Mouse (Mus musculus) liver, adult (tissue): Measurements from ENCODE around the gene H2-Ab1.

Experiments used
- GATA4 ChIP-seq: IDR thresholded peaks from 2 replicates; pipeline ENCODE4 v1.6.1; 2014; ENCODE audit warnings: mild to moderate bottlenecking, low read length; ENCODE audit not compliant: insufficient replicate concordance

The H2-Ab1 gene

GRCm38 (mm10) chr17:34238706-34239105 is 18.8 kb upstream of the H2-Ab1 start, which contains the start of gene H2-Ob:
Gene H2-Ob, plus strand, starts transcription at chr17:34238903.
- TF ChIP-seq GATA4 = no peak

DNA sequence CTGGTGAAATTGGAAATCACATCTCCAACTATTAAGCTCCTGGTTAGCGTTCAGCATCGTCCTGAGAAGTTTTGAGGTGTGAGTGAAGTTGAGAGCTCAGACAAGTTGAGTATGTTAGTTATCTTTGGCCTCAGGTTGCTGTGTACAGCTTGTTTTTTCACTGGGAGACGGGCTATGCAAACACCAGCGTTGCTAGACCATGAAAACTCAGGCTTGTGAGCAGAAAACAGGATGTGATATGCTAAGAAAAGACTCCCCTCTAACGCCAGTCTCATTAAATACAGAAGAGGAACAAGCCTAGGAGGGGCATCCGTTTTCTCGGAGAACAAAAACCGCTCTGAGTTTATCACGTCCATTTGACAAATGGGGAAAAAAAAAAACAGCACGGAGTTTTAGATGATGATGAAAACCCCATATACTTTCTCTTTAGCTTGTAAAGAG is 17.9 kb upstream of the H2-Ab1 start:
- TF ChIP-seq GATA4 = no peak

- no peak for TF ChIP-seq GATA4
These were observed 17.1 kb upstream of the H2-Ab1 start for GRCm38 (mm10) chr17:34240366-34240765.

DNA sequence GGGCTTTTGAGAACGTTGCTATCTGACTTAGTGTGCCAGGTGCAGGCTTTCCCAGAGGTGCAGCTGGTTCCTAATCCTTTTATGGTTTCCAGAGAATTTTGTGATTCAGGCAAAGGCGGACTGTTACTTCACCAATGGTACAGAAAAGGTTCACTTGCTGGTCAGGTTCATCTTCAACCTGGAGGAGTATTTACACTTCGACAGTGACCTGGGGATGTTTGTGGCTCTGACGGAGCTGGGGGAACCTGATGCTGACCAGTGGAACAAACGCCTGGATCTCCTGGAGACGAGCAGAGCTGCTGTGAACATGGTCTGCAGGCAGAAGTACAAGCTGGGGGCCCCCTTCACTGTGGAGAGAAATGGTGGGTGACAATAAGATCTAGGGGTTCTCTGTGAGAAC is 16.6 kb upstream of the H2-Ab1 start:
- TF ChIP-seq GATA4 = no peak

DNA sequence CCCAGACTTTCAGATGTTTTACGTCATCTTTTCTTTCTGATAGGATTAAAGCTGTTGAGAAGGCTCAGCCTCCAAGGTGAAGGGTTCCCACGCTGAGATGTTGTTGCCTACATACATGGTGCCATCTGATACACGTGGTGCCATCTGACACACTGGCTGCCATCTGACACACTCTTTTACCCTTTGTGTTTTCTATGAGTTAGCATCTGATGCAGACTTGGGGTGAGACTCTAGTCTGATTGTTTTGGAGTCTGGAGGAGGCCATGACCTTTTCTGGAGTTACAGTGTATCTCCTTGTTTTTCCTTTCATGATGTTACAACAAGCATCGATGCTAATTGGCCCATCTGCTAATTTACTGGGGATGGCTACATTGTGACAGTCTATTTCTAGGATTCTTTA is 12.8 kb upstream of the H2-Ab1 start:
- no peak for TF ChIP-seq GATA4

DNA sequence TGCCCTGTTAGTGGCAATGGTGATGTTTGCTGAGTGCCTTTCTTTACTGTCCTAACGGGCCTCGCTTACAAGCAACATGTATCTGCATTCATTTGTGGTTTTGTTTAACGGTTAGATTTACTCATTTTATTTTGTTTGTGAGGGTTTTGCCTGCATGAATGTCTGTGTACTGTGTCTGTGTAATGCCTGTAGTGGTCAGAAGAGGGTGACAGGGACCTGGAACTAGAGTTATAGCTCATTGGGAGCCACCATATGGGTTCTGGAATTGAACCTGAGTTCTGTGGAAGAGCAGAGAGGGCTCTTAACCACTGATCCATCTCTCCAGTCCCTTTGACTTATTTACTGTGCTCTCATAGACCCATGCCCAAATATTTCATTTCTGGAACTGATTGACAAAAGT is 10.4 kb upstream of the H2-Ab1 start:
- TF ChIP-seq GATA4 = no peak

DNA sequence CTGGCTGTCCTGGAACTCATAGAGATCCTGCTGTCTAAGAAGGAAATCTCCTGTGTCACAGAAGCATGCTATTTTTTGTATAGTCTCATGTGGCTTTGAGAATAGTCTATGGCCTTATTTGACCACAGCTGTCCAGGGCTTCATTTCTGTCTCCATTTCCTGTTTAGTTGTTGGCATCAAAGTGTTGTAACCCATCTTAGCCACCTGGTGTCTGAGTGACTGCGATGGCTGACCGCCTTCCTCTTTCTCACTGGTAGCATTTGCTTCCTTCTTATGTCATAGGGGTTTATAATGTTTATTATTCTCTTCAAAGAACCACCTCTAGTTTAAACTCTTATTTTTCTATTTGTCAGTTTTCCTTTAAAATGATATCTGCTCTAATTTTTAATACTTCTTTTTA is 8.7 kb upstream of the H2-Ab1 start:
- no peak for TF ChIP-seq GATA4

GRCm38 (mm10) chr17:34249361-34249760 is 8.1 kb upstream of the H2-Ab1 start:
- TF ChIP-seq GATA4 = no peak

- TF ChIP-seq GATA4 = no peak
These were observed 7.6 kb upstream of the H2-Ab1 start for GRCm38 (mm10) chr17:34249878-34250277.

GRCm38 (mm10) chr17:34251666-34252065 is 5.8 kb upstream of the H2-Ab1 start:
- TF ChIP-seq GATA4 = no peak

DNA sequence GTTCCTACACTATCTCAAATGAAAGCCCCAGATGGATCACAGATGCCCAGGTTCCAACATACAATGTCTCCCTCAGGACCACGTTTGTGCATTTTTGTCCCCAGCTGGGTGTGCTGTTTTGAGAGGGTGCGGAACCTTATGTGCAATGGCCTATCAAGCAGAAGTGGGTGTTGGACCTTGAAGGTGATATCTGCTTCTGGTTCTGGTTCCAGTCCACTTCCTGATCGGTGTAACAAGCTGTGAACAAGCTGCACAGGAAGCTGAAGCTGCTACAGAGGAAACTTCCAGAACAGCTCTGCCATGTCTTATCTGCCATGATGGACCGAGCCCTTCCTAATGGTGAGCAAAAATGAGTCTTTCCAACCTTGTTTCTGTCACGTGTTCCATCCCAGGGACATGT is 988 bp upstream of the H2-Ab1 start:
- no peak for TF ChIP-seq GATA4

- TF ChIP-seq GATA4 = no peak
These were observed 3.1 kb downstream of the H2-Ab1 start for GRCm38 (mm10) chr17:34260551-34260950.

GRCm38 (mm10) chr17:34261502-34261901 is 4.0 kb downstream of the H2-Ab1 start:
- TF ChIP-seq GATA4 = no peak

GRCm38 (mm10) chr17:34263068-34263467 is 5.6 kb downstream of the H2-Ab1 start:
- no peak for TF ChIP-seq GATA4

DNA sequence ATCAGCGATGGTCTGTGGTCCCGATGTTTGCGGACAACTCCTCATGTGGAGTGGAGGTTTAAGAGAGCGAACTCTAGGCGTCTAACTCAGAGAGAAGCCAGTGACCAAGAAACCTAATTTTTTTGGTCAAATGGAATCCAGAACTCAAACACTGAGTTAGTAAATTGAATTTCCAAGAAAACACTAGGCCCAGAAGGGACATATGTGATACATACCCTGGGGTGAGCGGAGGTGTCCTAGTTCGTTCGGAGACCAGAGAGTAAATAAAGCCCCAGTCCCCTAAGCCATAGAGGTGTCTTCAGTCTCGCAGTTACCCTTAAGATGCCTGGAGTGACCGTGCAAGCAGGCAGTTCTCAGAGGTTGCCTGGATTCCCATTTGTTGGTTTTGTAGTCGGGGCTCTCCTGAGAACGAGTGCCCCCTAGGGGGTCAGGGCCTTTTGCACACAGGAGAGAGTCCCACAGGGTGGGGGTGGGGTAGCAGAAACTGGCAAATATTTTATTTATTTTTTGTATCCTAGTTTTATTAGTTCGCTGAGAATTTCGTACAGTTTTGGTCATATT is 6.4 kb downstream of the H2-Ab1 start:
- TF ChIP-seq GATA4 = no peak

DNA sequence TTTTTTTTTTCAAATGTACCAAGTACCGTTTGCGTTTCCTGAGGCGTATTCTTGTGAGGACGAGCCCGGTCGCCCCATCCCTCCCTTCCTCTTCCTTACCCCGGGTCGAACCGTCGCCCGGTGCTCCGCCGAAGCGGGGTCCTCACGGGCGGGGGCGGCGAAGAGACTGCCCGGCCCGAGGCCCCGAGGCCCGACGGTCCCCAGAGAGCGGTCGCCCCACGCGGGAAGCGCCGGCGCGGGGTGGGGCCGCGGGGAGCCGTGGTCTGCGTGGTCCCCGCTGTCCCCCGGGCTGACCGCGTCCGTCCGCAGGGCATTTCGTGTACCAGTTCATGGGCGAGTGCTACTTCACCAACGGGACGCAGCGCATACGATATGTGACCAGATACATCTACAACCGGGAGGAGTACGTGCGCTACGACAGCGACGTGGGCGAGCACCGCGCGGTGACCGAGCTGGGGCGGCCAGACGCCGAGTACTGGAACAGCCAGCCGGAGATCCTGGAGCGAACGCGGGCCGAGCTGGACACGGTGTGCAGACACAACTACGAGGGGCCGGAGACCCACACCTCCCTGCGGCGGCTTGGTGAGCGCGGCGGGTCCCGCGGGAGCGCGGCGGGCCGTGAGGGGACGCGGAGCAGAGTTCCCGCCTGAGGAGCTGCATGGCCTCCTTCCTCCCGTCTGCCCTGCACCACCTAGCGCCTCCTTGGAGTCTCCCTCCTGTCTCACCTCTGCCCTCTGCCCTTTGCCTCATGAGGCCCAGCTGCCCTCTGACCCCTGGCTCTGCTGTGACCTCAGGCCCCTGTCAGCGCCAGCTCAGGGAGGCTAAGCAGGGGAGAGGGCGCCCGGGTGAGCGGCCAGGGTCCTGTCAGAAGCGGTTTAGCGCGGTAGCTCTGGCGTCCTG is 7.2 kb downstream of the H2-Ab1 start:
- TF ChIP-seq GATA4 = no peak
